Mouse (Mus musculus) spleen, postnatal 14 days (tissue): ENCODE results near the gene Axin1.
A peak's percentile ranks its signal among the peaks of the same experiment; 100 is the strongest.
"Not testable (repeated sequence)": the region's sequence is repeated elsewhere in the genome, so short reads cannot be mapped to it uniquely, and the experiment has no call there.

Source experiments
- DNase-seq, 2 experiments: peaks; one replicate each; pipeline ENCODE4 v3.0.0; 2021 to 2022; ENCODE audit warnings: low spot score in 2 of 2

Axin1 gene

DNA sequence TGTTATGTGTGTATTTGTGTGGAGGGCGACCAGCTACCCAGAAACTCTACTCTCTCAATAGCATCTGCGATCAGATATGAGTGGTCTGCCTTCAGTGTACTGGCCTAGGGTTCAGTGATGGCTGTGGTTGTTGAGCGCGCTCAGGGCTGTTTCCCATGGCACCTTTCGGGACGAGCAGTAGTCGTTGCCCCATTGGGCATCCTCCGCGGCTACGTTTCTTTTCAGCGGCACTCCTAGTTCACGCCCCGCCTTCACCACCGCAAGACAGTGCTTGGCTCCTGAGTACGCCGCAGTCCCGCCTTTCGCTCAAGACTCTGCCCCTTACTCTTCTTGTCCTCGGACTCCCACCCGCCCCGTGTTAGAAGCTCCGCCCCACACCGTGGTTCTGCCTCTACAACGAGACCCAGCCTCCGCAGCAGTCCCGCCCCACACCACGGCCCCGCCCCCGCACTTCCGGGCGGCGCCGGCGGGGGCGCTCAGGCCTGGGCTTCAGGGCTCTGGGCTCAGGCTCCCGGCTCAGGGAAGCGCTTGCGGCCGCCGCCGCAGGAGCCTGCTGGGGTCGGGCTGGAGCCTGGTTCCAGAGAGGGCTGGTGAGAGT, at the start of gene Axin1:
Gene Axin1, plus strand, starts transcription at position 450 of the 598 bp plus-strand sequence.
- DNase-seq = peak; percentile 85 to 89

DNA sequence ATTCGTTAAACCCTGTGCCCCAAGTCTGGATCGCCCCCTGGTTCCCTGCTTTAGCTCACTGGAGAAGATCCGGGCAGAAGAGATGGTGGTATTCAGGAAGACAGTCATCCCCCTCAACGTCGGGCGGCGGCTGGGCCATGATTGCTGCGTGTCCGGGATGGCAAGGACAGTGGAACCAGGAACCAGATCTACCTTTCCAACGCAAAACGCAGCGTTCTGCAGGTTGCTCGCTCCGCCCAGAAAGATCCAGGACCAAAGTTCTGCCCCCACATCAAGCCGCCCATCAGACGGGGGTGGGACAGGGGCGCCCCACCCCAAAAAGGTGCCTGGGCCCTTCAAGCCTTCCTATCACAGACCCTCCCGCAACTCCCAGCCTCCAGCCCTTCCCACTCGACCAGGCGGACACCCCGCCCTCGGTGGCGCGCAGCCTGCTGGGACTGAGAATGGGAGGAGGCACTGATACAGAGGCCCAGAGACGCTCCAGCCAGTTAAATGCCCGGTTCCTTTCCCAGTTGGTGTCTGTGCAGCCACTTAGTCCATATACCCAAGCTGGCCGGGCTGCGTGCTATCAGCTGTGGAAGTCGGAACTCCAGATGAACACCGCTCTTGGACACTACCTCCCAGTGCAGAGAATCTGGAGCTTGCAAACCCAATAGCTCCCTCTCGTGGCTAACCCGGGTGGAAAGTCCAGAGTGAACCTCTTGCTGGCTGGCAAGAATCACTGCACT, 48.4 kb upstream of the Axin1 start, which contains the start of gene Decr2:
Gene Decr2, minus strand, starts transcription at position 433 of the 728 bp plus-strand sequence.
- peak; percentile 55 to 74 for DNase-seq

DNA sequence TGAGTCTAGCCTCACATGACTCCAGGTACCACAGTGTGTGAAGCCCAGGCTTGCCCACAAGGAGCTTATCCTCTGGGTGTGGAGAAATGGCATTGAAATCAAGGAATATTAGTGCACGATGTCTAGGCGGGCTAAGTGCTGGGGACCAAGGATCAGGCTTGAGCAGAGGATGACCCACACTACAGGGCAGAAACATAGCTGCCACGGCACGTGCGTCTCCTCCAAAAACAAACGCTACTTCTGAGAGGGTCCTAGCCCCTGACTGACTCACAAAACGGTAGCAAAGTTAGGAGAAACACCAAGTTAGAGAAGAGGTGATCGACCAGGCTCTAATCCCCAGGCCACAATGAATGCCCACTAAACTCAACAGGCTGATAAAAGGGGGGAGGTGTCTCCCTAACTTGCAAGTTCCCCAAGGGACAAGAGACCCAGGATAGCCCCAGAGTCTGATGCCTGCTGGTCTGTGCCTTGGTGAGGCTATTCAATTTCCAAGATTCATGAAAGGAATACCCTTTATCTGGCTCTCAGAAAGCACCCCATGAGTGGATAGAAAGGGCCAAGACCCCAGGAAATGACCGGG, 43.9 kb upstream of the Axin1 start:
- DNase-seq = no peak

DNA sequence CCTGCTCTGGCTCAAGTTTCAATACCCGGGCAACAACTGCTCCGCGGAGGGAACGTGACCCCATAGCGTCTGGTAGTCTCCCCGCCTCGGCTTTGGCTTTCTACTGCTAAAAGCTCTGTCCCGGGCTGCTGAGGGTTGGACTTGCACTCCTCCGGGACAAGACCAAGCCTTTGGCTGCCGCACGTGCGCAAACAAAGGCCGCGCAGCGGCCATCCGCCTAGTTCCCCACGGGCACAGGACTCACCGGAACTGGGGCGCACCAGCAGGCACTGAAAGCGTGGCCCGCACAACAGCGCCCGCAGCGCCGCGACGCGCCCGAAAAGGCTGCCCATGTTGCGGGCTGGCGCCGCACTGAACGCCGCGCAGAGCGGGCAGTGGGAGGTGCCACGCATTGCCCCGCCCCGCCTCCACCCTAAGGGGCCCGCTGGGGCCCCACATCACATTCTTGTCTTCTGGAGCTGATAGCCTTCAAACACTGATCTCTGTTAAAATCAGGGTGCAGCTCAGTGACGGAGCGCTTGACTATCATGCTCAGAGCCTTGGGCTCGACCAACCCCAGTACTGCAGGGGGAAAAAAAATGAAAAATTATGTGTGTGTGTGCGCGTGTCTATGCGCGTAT, 43.3 kb upstream of the Axin1 start, which contains the start of gene Nme4:
Gene Nme4, minus strand, starts transcription at position 482 of the 620 bp plus-strand sequence.
- peak; percentile 29 to 47 for DNase-seq

DNA sequence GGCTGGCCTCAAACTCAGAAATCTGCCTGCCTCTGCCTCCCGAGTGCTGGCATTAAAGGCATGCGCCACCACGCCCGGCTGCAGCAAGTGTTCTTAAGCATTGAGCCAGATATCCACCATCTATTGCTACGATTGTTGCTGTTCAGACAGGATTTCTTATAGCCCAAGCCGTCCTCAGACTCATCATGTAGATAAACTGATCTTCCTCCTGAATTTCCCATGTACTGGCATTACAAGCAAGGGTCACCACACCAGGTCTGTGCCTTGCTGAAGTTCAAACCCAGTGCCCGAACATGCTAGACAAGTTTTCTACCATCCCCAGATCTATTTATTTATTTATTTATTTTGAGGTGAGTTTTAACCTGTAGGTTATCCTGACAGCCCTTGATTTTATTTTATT, 40.0 kb upstream of the Axin1 start:
- no peak for DNase-seq

DNA sequence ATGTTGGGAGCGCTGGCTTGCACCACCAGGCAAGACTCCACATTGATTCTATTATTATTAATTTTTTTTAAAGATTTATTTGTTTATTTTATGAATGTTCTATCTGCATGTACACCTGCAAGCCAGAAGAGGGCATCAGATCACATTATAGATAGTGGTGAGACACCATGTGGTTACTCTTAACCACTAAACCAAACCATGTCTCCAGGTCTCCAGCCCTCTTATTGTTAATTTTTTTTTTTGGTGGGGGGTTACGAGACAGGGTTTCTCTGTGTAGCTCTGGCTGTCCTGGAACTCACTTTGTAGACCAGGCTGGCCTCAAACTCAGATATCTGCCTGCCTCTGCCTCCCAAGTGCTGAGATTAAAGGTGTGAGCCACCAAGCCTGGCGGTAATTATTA, 39.2 kb upstream of the Axin1 start:
- DNase-seq = not testable (repeated sequence)

DNA sequence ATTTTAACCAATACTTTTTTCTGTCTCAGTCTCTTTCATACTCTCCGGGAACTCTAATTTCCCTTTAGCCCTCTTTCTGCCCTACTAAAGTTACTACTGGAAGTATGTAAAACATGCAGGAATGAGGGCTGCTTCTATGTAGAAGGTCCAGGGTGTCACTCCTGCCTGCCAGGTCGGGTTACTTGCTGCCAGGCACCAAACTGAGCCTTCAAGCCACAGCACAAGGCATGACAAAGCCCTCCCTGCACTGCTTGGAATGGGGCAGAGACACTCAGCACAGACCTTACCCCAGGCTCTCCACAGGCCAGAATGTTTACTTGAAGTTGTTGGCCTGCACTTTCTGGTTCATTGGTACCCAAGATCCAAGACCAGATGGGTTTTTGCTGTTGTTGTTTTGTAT, 38.3 kb upstream of the Axin1 start:
- no peak for DNase-seq

DNA sequence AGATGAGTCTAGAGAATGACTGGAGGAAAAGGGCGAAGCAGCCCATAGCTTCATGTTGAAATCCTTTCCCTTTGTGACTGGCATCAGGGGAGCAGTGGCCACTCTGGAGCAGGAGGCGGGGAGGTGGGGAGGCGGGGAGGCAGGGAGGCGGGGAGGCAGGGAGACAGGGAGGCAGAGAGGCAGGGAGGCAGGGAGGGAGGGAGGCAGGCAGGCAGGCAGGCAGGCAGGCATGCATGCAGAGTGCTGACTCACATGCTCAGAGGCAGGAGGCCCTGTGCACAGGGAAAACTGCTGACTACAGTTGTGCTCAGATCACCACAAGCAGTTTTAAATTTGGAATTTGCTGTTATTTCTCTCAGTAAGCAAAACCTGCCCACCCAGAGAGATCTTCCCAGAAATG, 37.0 kb upstream of the Axin1 start:
- DNase-seq = no peak

DNA sequence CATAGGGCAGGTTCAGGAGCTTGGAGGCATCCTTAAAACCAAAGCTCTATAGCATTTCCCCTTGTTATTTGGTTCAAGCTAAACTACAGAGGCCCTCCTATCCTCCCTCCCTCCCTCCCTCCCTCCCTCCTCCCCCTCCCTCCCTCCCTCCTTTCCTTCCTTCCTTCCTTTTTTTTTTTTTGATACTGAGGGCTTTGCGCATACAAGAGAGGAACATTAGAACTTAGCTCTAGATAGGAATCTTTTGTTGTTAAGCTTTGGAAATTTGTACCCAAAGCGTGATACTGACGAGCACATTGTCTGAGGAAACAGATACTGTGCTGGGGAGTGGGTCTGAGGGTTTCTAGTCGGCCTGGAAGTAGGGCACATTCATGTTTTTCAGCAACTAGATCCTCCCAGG, 32.9 kb upstream of the Axin1 start:
- no peak for DNase-seq

DNA sequence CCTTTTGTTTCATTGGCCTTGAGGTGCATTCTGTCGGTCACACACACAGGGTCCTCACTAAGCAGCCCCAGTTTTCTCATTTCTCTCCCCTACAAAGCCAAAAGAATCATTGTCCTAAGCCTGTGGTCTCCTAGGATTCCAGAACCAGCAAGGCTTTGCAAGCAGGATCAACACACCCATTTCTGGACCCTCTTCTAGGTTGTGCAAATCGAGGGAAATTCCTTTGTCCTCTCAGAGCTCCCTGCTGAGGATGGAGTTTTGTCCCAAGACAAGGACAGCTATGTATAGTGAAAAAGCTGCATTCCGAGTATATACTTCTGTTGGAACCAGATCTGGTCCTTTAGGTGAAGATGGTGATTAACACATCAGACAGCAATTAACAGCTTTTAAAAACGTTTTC, 28.3 kb upstream of the Axin1 start:
- DNase-seq = no peak

DNA sequence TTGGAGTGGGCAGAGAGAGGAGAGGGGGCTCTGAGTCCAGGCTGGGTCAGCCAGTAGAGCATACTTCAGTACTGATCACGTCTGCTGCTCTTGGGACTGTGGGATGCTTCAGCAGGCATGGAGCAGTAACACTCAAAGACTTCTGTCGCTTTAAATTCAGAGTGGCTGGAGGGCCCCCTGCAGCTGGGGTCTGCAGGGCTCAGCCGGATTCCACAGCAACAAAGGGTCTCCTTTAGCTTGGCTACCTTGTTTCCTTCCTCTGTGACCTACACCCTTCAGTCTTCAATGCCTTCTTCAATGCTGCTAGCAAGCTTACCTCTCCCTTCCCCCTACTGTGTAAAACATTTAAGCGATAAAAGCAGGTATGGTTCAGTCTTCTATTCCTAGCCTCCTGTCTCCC, 27.5 kb upstream of the Axin1 start:
- no peak for DNase-seq

DNA sequence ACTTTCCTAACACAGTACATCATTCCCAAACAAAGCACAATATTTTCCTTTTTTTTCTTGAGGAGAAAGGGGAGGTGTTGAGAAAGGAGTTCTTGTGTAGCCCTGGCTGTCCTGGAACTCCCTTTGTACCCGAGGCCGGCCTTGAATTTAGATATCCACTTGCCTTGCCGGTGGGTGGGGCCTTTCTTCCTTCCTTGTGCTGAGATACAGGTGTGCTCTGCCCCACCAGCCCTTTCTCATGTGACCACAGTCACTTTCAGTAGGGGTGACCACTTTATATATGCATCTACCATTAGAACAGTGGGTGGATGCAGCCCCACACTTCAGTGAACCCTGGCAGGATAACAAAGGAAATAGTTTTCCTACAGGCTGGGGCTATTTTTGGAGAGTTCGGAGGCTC, 26.8 kb upstream of the Axin1 start:
- no peak for DNase-seq

DNA sequence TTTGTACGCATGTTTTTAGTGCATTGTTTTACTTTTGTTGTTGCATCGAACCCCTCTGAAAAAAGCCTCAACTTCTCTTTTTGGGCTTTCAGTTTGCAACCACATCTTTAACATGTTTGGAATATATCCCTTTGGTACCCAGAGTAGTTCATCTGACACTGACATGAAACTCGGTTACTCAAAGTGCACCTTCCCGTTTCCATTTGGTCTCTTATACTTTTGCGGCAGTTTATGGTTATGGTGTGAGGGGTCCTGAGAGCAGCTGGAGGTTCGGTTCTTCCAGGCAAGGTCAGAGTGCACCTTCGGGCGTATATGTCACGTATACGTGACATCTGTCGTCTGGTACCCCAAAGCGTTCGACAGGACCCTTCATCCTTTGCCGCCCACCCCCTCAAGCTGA, 25.7 kb upstream of the Axin1 start:
- no peak for DNase-seq

DNA sequence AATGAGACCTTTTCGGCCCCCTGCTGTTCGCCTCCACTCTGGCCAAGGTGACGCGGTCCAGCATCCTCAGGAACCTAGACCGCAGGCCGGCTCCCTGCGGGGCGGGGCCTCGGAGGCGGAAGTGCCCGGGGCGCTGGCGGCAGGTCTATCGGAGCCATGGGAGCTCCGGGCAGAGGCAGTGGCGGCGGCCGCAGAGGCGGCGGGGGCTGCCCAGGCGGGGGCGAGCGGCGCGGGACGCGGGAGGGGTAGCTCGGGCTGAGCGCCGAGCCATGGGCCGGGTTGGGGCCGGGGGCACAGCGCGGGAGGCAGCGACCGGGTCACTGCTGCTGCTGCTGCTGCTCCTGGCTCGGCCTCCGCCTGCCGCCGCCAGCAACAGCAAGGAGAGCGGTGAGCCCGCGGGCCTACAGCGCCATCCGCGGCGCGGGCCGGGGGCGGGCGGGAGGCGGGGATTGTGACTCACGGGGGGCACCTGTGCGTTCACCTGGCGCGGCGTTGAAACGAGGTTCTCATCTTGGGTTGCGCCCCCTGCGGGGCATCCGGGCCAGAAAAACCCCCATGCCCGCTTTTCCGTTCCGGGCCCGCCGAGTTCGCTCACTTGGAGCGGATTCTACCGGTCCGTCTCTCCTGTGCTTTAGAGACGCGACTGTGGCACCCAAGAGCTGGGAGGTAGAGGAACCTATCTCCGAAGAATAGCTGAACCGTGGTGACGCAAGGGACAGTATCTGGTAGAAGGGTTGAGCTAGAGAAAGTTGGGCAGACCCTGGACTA, 25.1 kb upstream of the Axin1 start, which contains the start of gene Tmem8:
Gene Tmem8, plus strand, starts transcription at position 119 of the 768 bp plus-strand sequence.
- DNase-seq = peak; percentile 61 to 73

DNA sequence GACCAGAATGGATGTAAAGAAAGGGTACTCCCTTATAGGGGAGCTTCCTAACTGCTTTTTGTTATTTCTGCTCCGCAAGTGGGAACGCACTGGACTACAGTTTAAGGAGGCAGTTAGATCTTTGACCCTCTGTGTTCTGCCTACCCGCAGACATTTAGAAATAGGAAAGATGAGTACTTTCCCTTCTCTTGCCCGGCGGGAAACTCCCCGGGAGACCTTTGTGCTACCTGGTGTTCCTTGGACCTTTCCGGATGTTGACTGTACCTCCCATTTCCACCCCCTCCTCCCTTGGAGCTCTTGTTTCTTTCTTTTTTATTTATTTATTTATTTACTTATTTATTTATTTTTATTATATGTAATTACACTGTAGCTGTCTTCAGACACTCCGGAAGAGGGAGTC, 24.4 kb upstream of the Axin1 start:
- no peak for DNase-seq

DNA sequence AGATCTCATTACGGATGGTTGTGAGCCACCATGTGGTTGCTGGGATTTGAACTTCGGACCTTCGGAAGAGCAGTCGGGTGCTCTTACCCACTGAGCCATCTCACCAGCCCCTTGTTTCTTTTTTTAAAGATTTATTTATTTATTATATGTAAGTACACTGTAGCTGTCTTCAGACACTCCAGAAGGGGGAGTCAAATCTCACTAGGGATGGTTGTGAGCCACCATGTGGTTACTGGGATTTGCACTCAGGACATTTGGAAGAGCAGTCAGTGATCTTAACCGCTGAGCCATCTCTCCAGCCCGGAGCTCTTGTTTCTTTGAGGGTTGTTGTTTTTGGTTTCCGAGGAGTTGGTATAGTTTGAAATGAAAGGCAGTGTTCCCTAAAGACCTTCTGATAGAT, 24.0 kb upstream of the Axin1 start:
- DNase-seq = not testable (repeated sequence)

DNA sequence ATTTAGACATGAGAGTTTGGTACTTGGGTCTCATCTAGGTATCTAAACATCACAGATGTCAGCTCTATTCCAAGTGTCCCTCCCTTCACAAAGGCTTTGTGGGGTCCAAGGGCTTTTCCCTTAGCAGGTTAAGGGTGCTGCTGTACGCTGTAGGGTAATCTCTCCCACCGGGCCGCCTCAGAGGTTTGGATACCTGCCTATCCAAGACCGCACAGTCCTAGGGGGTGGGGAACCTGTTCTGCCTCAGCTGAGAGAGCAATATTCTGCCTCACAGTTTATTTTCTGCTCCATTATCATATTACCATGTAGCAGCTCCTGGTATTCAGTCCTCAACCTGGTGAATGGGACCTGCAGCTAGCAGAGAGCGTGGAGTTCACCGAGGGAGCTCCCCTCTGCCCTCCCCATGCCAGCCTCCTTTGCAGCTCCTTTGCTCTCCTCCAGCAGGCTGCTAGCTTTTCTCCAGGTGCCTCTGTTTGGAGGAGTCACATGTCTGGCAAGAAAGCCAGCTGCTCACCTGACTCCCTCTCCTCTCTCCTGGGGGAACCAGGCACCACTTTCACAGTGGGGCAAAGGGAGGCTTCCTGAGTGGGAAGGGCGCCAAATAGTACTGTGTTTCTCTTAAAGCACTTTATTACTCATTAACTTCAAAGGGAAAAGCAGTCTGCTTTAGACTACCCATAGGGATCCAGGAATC, 23.1 kb upstream of the Axin1 start:
- DNase-seq = no peak

DNA sequence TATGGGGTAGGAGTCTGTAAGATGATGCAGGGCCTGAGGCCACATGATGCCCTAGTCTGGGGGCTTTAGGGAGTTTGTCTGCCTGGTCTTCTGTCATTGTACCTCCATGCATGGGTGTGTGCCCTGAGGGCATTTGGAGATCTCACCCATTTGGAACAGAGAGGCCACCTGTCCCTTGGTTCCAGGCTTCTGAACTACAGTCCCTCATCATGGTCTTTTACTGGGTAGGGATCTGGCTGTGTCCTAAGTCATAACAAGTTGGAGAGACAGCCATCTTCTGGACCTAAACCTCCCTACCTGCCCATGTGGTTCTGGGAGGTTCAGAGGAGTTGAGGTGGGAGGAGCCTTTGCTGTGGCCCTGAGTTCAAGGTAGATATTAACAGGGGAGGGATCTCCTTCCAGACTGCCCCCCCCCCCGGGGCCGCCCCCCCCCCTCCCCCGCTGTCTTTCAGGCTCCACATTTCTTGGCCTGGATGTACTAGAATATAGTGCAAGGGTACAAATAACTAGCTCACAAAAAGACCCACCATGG, 22.5 kb upstream of the Axin1 start:
- no peak for DNase-seq

DNA sequence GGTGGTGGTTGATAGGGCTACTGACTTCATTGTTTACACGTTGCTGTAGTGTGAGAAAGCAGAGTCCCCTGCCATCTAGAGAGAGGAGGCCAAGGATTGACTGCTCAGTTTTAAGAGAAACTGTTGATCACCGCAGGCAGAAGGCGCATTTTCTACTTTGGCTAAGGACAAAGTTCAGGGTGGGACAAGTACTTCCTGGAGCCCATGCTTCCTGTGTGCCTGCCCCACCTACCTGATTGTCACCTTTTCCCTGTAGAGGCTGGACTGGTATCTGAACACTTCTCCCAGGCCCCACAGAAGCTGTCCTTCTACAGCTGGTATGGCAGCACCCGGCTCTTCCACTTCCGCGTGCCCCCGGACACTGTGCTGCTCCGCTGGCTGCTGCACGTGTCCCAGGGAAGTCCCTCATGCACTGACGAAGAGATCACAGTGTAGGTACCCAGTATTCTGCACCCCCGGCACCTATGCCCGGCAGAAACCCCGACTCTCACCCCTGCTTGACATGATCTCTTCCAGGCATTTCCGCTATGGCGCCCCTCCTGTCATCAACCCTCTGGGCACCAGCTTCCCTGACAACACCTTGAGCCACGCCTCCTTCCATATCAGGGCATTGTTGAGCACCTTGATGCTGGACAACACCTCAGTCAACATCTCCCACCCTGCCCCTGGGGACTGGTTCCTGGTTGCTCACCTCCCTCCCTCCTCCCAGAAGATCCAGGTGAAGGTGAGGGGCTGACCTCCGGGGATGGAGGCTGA, 21.8 kb upstream of the Axin1 start:
- no peak for DNase-seq
